Mouse (Mus musculus) frontal cortex, adult (tissue): ENCODE results near the gene Sik3.
"Not testable (repeated sequence)": the region's sequence is repeated elsewhere in the genome, so short reads cannot be mapped to it uniquely, and the experiment has no call there.

Experiments used
- ATAC-seq: cut with Nextera tagmentation; 2 replicates; pipeline ENCODE4 v1.9.2; 2017; ENCODE audit warnings: mild to moderate bottlenecking, moderate library complexity, mixed read lengths; ENCODE audit not compliant: low TSS enrichment

Gene Sik3

GRCm38 (mm10) chr9:46053014-46053666 lies 40.5 kb downstream of the Sik3 start:
- peak; percentile 52; the same call in 1 of the 2 replicates for ATAC-seq

- no peak for ATAC-seq
Observed at GRCm38 (mm10) chr9:46058065-46058464, 45.4 kb downstream of the Sik3 start.

- no peak for ATAC-seq
Observed at GRCm38 (mm10) chr9:46060249-46060648, 47.6 kb downstream of the Sik3 start.

- ATAC-seq: peak; percentile 69; the same call in 1 of the 2 replicates
Observed at GRCm38 (mm10) chr9:46061696-46062425, 49.2 kb downstream of the Sik3 start.

- no peak for ATAC-seq
Observed at GRCm38 (mm10) chr9:46064331-46064730, 51.7 kb downstream of the Sik3 start.

- ATAC-seq: no peak
Observed at GRCm38 (mm10) chr9:46066711-46067110, 54.1 kb downstream of the Sik3 start.

GRCm38 (mm10) chr9:46067691-46068090 lies 55.1 kb downstream of the Sik3 start:
- no peak for ATAC-seq

GRCm38 (mm10) chr9:46069013-46069412 lies 56.4 kb downstream of the Sik3 start:
- ATAC-seq: no peak

- ATAC-seq: no peak
Observed at GRCm38 (mm10) chr9:46072101-46072835, 59.6 kb downstream of the Sik3 start.

- no peak for ATAC-seq
Observed at GRCm38 (mm10) chr9:46073443-46073842, 60.8 kb downstream of the Sik3 start.

- ATAC-seq: no peak
Observed at GRCm38 (mm10) chr9:46075578-46075977, 63.0 kb downstream of the Sik3 start.

- ATAC-seq: peak; percentile 82
Observed at GRCm38 (mm10) chr9:46082381-46082821, 69.8 kb downstream of the Sik3 start.

GRCm38 (mm10) chr9:46083490-46083893 lies 70.9 kb downstream of the Sik3 start:
- peak; percentile 80 for ATAC-seq

GRCm38 (mm10) chr9:46085898-46086297 lies 73.3 kb downstream of the Sik3 start:
- no peak for ATAC-seq

- no peak for ATAC-seq
Observed at GRCm38 (mm10) chr9:46086826-46087225, 74.2 kb downstream of the Sik3 start.

GRCm38 (mm10) chr9:46087461-46087860 lies 74.8 kb downstream of the Sik3 start:
- ATAC-seq: no peak

- ATAC-seq: no peak
Observed at GRCm38 (mm10) chr9:46088722-46089121, 76.1 kb downstream of the Sik3 start.

- no peak for ATAC-seq
Observed at GRCm38 (mm10) chr9:46090066-46090465, 77.4 kb downstream of the Sik3 start.

GRCm38 (mm10) chr9:46091157-46091556 lies 78.5 kb downstream of the Sik3 start:
- ATAC-seq: not testable (repeated sequence)

GRCm38 (mm10) chr9:46092633-46093032 lies 80.0 kb downstream of the Sik3 start:
- ATAC-seq: no peak

GRCm38 (mm10) chr9:46098360-46098985 lies 85.9 kb downstream of the Sik3 start:
- 0 out of 2 replicates have a peak, but pooled peaks have one; percentile 27 for ATAC-seq

GRCm38 (mm10) chr9:46099107-46099506 lies 86.5 kb downstream of the Sik3 start:
- no peak for ATAC-seq
